Mouse (Mus musculus) embryonic fibroblast, embryonic 13.5 days (primary cell): ENCODE measurements at regions not wholly inside any gene's neighbourhood (a gene's known extent, or its start where the extent isn't known, plus 50 kb on each side); places are given as distances from the start of the nearest gene placed in this dataset.

Experiments
- CTCF ChIP-seq: IDR thresholded peaks from 2 replicates; pipeline ENCODE4 v1.5.1; 2011; ENCODE audit warnings: mild to moderate bottlenecking, control low read depth, low read length, moderate library complexity, borderline replicate concordance; ENCODE audit not compliant: insufficient read depth
- POLR2A ChIP-seq: IDR thresholded peaks from 2 replicates; pipeline ENCODE4 v1.6.1; 2011; ENCODE audit warnings: low read depth, mild to moderate bottlenecking, control low read depth, low read length, moderate library complexity

GRCm38 (mm10) chr12:69452986-69453385 is 80.7 kb upstream of the Gm9887 start:
- no peak for TF ChIP-seq CTCF
- TF ChIP-seq POLR2A: no peak
